Mouse (Mus musculus) skeletal muscle tissue, adult 2 months (tissue): ENCODE measurements around the gene Pole2.

Experiments
- DNase-seq: peaks from one replicate; pipeline ENCODE4 v3.0.0-alpha.2; 2012; ENCODE audit warnings: low read depth, low spot score

The Pole2 gene

GRCm38 (mm10) chr12:69210056-69210979, 17.7 kb downstream of the Pole2 start:
- DNase-seq = no peak

GRCm38 (mm10) chr12:69208520-69208919, 19.5 kb downstream of the Pole2 start:
- DNase-seq = no peak

GRCm38 (mm10) chr12:69207926-69208325, 20.1 kb downstream of the Pole2 start:
- DNase-seq = no peak

- no peak for DNase-seq
These were observed 20.6 kb downstream of the Pole2 start for GRCm38 (mm10) chr12:69207396-69207795.

GRCm38 (mm10) chr12:69204052-69204833, 23.8 kb downstream of the Pole2 start, which contains the start of gene Gm49384:
Gene Gm49384, minus strand, starts transcription at chr12:69204267.
- no peak for DNase-seq

GRCm38 (mm10) chr12:69198985-69199384, 29.0 kb downstream of the Pole2 start:
- DNase-seq = no peak

GRCm38 (mm10) chr12:69198164-69198535, 29.8 kb downstream of the Pole2 start, which contains the start of gene Dnaaf2:
Gene Dnaaf2, minus strand, starts transcription at chr12:69198429.
- DNase-seq = no peak

GRCm38 (mm10) chr12:69197378-69198163, 30.4 kb downstream of the Pole2 start:
- peak; percentile 18 for DNase-seq

- peak; percentile 54 for DNase-seq
These were observed 31.3 kb downstream of the Pole2 start, which contains the start of gene Gm49383 for GRCm38 (mm10) chr12:69196444-69197377. Gene Gm49383, minus strand, starts transcription at chr12:69197104.

GRCm38 (mm10) chr12:69192637-69193036, 35.4 kb downstream of the Pole2 start:
- no peak for DNase-seq

- DNase-seq = no peak
These were observed 36.6 kb downstream of the Pole2 start for GRCm38 (mm10) chr12:69191396-69191795.

- DNase-seq = no peak
These were observed 37.5 kb downstream of the Pole2 start for GRCm38 (mm10) chr12:69190522-69190921.

GRCm38 (mm10) chr12:69190074-69190473, 37.9 kb downstream of the Pole2 start:
- DNase-seq = no peak

- DNase-seq = no peak
These were observed 41.1 kb downstream of the Pole2 start for GRCm38 (mm10) chr12:69186811-69187471.

- DNase-seq = no peak
These were observed 42.6 kb downstream of the Pole2 start for GRCm38 (mm10) chr12:69185371-69185770.

- DNase-seq = peak; percentile 25
These were observed 43.4 kb downstream of the Pole2 start for GRCm38 (mm10) chr12:69184342-69185295.

GRCm38 (mm10) chr12:69183583-69184308, 44.2 kb downstream of the Pole2 start, which contains the start of the genes Rpl36al and Mgat2:
Gene Rpl36al, minus strand, starts transcription at chr12:69184083.
Gene Mgat2, plus strand, starts transcription at chr12:69184157.
- DNase-seq = peak; percentile 97

- DNase-seq = no peak
These were observed 46.2 kb downstream of the Pole2 start for GRCm38 (mm10) chr12:69181800-69182199.
